Mouse (Mus musculus) spleen, adult 2 months (tissue): Measurements from ENCODE around the gene Olfr508.

Experiments
- CTCF ChIP-seq: fragments of 200-500 bp; IDR thresholded peaks from 2 replicates; pipeline ENCODE4 v1.5.1; 2011; ENCODE audit warnings: mild to moderate bottlenecking, inconsistent platforms; ENCODE audit not compliant: insufficient read depth, insufficient read length, insufficient replicate concordance; ENCODE audit errors: extremely low read depth
- POLR2A ChIP-seq: fragments of 200-500 bp; IDR thresholded peaks from 2 replicates; pipeline ENCODE4 v1.6.1; 2011; ENCODE audit warnings: low read depth, low read length, inconsistent platforms

DNA sequence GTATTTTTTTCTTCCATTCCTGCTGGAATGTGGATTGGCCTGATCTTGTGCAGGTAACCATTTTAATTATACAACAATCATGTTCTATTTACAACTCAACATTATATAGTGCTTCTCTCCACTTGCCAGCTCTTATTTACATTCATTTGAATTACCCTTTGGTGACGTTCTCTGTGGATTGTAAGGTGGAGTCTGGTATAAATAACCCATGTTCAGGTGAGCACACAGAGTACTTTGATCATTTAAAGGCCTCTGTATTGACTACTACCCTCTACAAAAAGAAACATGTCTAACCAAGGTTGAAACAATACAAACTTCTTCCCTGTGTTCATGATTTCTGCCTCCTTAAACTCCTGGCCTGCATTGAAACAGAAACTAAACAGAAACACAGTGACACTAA is 41.3 kb downstream of the Olfr508 start:
- no peak for TF ChIP-seq CTCF
- no peak for TF ChIP-seq POLR2A
